Mouse (Mus musculus): ENCODE data around the gene Best2.

Gene Best2

GRCm38 (mm10) chr8:84966603-84967002, 47.7 kb downstream of the Best2 start:
- peak; percentile 32 for DNase-seq

- DNase-seq = peak; percentile 88
These were observed 48.5 kb downstream of the Best2 start for GRCm38 (mm10) chr8:84965731-84966291.

GRCm38 (mm10) chr8:84963952-84964351, 50.4 kb downstream of the Best2 start:
- DNase-seq = no peak

- no peak for DNase-seq
These were observed 54.5 kb downstream of the Best2 start for GRCm38 (mm10) chr8:84959811-84960210.

Data from cerebellum, adult 8-10 months (tissue).